Mouse (Mus musculus) T-helper 17 cell (primary cell): ENCODE measurements around the gene Pdcd11.

Experiments used
- in situ Hi-C, 2 experiments: fragments of 300-600 bp; cut with MboI, MseI; formaldehyde crosslinking; loops; 1 replicate in 1 of 2; 2 replicates in 1 of 2; pipeline ENCODE4 v1.15.1; 2025; ENCODE audit warnings: high pct_unique_total_duplicates in 2 of 2

Pdcd11 gene

GRCm38 (mm10) chr19:47166758-47167157 lies 76.2 kb downstream of the Pdcd11 start:
- in situ Hi-C loops = loop anchor here (5.0 kb wide), 1 partner anchor 44 kb away; no protein-coding TSS in a partner anchor

GRCm38 (mm10) chr19:47167617-47168214 lies 77.1 kb downstream of the Pdcd11 start:
- in situ Hi-C loops = loop anchor here (5.0 kb wide), 1 partner anchor 45 kb away; no protein-coding TSS in a partner anchor

GRCm38 (mm10) chr19:47168223-47168622 lies 77.7 kb downstream of the Pdcd11 start:
- in situ Hi-C loops = loop anchor here (5.0 kb wide), 1 partner anchor 46 kb away; no protein-coding TSS in a partner anchor

- in situ Hi-C loops = loop anchor here (5.0 kb wide), 1 partner anchor 47 kb away; no protein-coding TSS in a partner anchor
These were observed 78.3 kb downstream of the Pdcd11 start for GRCm38 (mm10) chr19:47168793-47169412.

- in situ Hi-C loops = no loop called here
These were observed 83.9 kb downstream of the Pdcd11 start for GRCm38 (mm10) chr19:47174515-47174914.

GRCm38 (mm10) chr19:47175472-47175871 lies 84.9 kb downstream of the Pdcd11 start:
- in situ Hi-C loops = no loop called here

GRCm38 (mm10) chr19:47176916-47177505 lies 86.4 kb downstream of the Pdcd11 start:
- in situ Hi-C loops = no loop called here

- in situ Hi-C loops = no loop called here
These were observed 87.4 kb downstream of the Pdcd11 start for GRCm38 (mm10) chr19:47178001-47178400.

GRCm38 (mm10) chr19:47178431-47179271 lies 88.1 kb downstream of the Pdcd11 start, which contains the start of gene Neurl1a:
Neurl1a (plus strand) TSS chr19:47178820.
- in situ Hi-C loops = no loop called here

GRCm38 (mm10) chr19:47179272-47179809 lies 88.8 kb downstream of the Pdcd11 start:
- in situ Hi-C loops = no loop called here

- in situ Hi-C loops = no loop called here
These were observed 89.4 kb downstream of the Pdcd11 start for GRCm38 (mm10) chr19:47180011-47180410.
